Mouse (Mus musculus): Measurements from ENCODE around the gene Ttf1. TPM values are rescaled to one million over a fixed set of nuclear protein-coding genes. Genes with fewer than 3 reads are reported as not detected.

The Ttf1 gene
- total RNA-seq, 2 experiments from 2014 or later, result 9.1 to 12.8 TPM

DNA sequence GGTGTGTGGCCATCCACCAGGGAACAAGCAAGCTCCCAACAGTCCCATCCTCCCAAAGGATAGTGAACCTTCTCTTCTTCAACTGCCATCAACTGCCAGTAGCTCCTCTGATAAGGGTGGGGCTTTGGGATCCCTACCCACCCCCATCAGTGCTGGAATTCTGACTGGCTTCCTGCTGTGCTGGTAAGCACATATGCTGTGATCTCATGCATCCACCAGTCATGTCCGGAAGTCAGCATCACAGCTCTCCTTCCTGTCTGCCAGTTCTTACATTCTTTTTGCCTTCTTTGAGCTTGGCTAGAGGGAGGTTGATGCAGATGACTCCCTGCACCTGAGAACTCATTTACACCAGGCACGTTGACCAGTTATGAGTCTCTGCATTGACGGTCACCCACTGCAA lies 62.4 kb downstream of the Ttf1 start:
- no peak for DNase-seq (ENCODE audit: extremely low spot score in 1 of 2, low spot score in 1 of 2)

DNA sequence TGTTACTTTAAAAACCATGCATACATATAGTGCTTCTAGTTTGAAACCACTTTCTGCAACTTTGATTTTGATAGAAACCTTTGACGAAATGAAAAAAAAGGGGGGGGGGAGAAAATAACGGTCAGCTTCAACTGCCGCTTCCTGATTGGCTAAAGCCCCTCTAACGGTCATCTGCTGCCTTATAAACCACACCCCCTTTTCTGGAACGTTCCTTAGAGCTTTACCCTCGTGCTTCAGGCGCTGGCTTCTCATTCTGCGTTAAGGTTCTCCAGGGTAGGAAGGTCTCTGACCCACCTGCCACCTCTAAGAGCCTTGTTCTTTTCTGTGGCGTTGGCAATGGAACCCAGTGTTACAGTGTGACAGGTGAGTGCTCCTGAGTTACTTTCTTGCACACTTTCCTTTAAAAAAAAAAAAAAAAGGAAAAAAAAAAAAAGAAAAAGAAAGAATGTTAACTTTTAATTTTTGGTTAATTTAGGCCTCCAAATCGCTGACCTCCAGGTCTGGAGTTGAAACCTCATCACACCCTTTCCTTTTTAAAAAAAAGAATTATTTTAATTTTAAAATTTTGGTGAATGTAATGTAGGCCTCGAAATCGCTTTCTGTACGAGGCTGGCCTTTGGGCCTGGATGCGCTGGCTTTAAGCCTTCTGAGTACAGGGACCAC lies 64.0 kb downstream of the Ttf1 start, which contains the start of gene Setx:
Setx (plus strand) TSS at position 275 of the 663 bp plus-strand sequence.
- DNase-seq (ENCODE audit: extremely low spot score in 1 of 2, low spot score in 1 of 2), result no peak

DNA sequence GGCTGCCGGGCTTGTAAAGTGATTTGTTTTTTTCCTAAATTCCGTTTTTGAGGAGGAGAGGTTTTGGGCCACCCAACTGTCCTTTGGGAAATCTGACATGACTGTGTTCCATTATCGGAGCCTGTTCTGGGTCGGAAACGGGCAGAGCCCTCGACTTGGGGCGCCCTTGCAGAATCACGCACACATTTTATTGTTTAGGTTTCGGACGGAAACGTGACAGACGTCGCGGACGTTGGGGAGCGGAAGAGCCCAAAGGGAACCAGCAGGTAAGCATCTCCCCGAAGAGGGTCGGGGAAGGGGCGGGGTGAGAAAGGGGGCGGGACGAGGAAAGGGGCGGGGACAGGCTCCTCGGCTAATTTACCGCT lies 64.5 kb downstream of the Ttf1 start:
- no peak for DNase-seq (ENCODE audit: extremely low spot score in 1 of 2, low spot score in 1 of 2)

DNA sequence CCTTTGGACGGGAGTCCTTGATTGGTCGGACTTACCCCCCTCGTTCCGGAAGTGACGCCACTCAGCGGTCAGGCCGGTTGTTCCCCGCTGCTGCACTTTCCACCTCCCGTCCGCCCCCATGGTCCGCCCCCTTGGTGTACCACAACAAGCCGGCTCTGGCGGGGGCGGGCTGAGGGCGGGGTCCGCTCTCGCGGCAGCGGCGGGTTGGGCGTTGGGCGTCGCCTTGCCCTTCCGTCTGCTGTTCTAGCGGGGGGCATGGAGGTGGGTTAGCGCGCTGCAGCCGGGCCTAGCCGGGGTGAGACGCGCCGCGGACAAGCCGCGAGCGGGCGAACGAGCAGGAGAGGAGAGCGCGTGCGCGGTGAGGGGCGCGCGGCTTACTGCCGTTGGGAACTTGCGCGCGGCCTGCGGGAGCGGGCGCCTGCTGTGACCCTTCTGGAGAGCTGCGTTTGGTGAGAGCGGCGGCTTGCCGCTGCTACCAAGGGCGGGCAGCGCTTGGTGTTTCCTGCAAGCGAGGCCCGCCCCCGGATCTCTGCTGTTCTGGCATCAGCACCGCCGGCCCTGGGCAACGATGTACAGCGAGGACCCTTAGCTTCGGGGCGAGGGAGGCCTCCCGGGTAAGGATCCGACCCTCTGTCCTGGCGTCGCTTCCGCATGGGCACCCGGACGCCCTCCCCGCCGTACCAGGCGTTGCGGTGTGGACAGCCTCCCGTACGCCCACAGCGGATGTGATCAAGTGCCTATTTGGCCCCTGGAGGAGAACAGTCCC lies 65.1 kb downstream of the Ttf1 start:
- peak; percentile 86 to 89 for DNase-seq (ENCODE audit: extremely low spot score in 1 of 2, low spot score in 1 of 2)

DNA sequence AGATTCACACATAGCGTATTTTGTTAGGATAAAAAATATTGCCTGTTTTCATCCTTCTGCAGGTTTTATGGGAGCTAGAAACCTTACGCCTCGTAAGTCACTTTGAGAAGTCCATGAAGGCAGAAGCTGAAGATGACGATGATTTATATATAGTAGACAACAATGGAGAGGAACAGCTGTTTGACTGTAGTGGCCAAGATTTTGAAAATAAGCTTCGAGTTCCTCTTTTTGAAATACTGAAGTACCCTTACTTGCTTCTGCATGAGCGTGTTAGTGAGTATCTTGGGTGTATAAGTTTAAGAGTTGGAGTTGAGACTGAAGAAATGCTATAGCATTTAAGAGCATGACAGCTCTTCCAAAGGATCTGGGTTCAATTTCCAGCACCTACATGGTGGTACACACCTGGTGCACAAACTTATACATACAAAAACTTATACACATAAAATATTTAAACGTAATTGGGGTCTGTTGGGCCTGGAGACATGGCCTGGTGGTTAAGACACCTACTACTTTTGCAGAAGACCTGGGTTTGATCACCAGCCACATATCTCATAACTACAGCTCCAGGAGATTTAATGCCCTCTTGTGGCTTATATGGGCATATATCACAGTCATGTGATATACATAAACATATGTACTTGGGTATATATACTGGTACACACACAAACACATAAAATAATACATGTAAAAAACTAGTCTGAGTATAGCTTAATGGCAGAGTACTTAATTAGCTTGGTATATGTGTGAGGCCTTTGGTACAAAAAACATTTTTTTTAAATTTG lies 70.2 kb downstream of the Ttf1 start:
- DNase-seq (ENCODE audit: extremely low spot score in 1 of 2, low spot score in 1 of 2), result no peak

DNA sequence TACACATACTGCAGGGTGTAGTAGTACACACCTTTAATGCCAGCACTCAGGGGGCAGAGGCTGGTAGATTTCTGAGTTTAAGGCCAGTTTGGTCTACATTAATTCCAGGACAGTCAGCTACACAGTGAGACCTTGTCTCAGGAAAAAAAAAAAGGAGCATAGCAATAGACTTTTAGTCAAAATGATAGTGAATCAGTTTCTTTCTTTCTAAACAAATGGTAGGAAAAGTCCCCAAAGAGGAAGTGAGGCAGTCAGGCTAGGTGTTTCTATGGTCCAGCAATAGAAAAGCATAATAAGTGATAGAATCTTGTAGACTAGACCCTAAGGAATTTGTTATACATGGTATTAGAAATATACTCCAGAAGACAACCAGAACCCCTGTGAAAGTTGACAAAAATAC lies 75.1 kb downstream of the Ttf1 start:
- no peak for DNase-seq (ENCODE audit: extremely low spot score in 1 of 2, low spot score in 1 of 2)

Other genes with a start within 250 kb of the Ttf1 start
- 10 to 100 TPM; 33.3 to 34.5 TPM for gene Gtf3c4, start 219.9 kb upstream of the Ttf1 start, total RNA-seq (2021)
- gene Ddx31, start 219.9 kb upstream of the Ttf1 start, total RNA-seq (2021), result 1 to 10 TPM; 7.2 to 9.3 TPM
- gene Barhl1, start 143.6 kb upstream of the Ttf1 start, total RNA-seq (2021), result not detected
- under 1 TPM; 0.54 to 0.80 TPM for gene Cfap77, start 5.2 kb upstream of the Ttf1 start, total RNA-seq (2021)
- gene Setx, start 63.9 kb downstream of the Ttf1 start, total RNA-seq (2021), result 10 to 100 TPM; 39.0 to 47.3 TPM
- gene Ntng2, start 192.7 kb downstream of the Ttf1 start, total RNA-seq (2021), result 100 to 1,000 TPM in 1 of 2 experiments, 10 to 100 TPM in 1; 94.0 to 109 TPM